Mouse (Mus musculus) MN1 (cell line): ENCODE measurements at regions not wholly inside any gene's neighbourhood (a gene's known extent, or its start where the extent isn't known, plus 50 kb on each side); places are given as distances from the start of the nearest gene placed in this dataset.

Experiments
- DNase-seq: peaks from one replicate; pipeline ENCODE4 v3.0.0-alpha.2; 2016; ENCODE audit warnings: low spot score

DNA sequence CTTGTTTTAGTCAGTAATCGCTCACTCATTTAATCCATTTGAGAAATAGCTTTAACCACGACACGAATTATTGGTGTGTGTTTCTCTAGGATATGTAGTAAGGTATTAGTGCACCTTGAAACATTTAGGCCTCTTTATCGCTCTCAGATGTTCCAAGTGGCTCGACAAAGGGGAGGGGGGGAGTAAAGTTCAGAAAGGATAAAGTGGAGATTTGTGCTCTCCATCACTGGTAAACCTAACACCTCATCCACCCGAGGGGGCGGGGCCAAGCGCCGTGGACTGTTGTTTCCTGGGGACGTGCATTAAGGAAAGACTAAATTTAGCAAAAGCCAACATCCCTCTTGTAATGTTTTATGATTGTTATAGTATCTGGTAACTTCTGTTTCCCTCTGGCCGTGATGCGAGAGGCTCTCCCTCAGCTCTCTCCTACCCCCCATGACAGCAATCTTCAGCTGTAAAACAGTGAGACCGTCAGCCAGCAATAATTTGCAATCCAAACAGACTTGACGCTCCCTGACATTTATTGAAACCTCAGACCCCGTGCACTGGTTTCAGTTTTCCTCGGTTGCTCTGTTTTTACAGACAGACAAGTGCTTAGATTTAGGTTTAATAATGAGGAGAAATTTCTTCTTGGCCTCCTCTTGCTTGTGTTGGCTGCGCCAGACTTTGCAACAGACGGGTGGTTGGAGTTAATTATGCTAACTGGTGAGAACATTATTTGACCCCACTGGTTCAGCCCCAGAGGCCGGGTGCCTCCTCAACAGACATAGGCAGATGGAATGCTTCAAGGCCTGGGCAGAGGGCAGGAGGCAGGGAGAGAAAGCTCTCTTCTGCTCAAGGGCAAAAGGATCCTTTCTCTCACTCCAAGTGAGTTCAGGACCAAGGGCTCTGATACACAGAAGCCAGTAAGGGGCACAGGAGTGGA lies 542.8 kb upstream of the Sox9 start:
- no peak for DNase-seq

GRCm38 (mm10) chr11:112252548-112252947 lies 529.5 kb upstream of the Sox9 start:
- no peak for DNase-seq

GRCm38 (mm10) chr11:112253061-112253460 lies 529.0 kb upstream of the Sox9 start:
- no peak for DNase-seq

- no peak for DNase-seq
These were observed 525.7 kb upstream of the Sox9 start for GRCm38 (mm10) chr11:112256326-112256725.

DNA sequence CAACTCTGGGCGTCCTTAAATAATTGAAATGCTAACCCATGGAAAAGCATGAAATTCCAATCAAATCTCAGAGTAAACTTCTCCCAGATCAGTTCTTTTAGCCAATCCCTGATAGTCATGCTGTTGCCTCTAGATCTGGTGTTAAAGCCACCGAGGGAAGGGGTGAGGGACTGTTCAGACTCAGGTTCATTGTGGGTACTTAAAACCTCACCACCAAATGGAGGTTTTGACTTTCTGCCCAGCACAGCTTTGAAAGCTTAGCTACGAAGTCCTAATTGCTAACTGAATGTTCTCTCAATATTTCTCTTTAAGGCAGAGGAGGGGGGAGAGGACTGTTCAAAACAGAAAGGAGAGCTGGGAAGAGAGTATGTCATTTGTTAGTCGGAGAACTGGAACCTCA lies 517.9 kb upstream of the Sox9 start:
- DNase-seq: no peak

- no peak for DNase-seq
These were observed 511.1 kb upstream of the Sox9 start for GRCm38 (mm10) chr11:112270911-112271310.

DNA sequence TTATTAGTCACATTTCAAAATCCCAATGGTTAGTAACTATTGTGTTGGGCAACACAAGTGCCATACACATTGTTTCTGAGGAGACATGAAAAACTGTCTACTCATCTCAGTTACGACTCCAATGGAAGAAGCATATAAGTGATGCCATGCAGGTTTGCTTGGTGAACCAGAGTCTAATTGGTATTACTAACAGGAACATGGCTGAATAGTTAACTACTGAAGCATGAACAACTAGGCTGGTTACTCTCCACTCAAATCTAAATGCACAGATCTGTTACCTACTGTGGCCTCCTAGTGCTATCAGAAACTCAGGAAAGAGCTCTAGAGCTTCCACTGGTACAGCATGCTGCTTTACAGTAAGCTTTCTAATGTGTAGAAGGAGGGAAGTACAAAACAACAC lies 503.5 kb upstream of the Sox9 start:
- DNase-seq: no peak

GRCm38 (mm10) chr11:112282911-112283310 lies 499.1 kb upstream of the Sox9 start:
- DNase-seq: no peak

- DNase-seq: no peak
These were observed 483.1 kb upstream of the Sox9 start for GRCm38 (mm10) chr11:112298901-112299341.

GRCm38 (mm10) chr11:112303091-112303490 lies 478.9 kb upstream of the Sox9 start:
- DNase-seq: no peak

- no peak for DNase-seq
These were observed 456.2 kb upstream of the Sox9 start for GRCm38 (mm10) chr11:112325850-112326249.

DNA sequence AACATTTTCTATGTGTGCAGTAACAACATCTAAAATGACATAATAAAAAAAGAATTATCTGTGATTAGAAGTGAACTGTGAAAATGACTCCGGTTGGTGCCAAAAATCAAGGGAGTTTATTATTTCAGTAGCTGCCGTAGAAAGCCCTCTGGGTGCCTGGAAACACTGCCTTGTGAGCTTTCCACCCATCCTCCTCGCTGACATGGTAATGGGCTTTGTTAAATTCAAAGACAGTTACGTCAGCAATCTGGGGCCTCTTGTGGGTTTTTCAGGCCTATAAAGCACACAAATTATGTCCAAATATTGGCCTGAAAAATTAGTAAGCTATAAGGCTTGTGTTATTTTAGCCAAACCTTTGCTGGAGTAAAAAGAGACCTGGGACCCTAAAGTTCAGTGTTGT lies 454.4 kb upstream of the Sox9 start:
- DNase-seq: no peak

GRCm38 (mm10) chr11:112345133-112345532 lies 436.9 kb upstream of the Sox9 start:
- DNase-seq: peak; percentile 33

DNA sequence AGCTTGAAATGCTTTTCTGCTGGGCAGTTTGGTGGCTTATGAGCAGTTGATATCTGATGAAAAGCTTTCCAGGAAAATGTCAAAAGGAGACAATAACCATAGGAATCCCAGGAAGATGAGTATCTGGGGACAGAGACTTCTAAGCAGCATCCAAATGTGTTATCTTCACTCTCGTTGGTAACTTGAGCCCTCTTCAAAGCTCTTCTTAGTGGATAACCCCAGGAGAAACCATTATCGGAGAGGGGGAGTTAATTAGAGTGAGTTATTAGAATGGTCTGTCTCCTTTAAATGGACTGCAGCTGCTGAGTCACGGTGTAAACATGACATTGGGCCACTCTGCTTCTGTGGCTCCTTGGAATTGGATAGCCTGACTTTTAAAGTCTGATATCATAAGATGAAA lies 436.4 kb upstream of the Sox9 start:
- DNase-seq: peak; percentile 71

DNA sequence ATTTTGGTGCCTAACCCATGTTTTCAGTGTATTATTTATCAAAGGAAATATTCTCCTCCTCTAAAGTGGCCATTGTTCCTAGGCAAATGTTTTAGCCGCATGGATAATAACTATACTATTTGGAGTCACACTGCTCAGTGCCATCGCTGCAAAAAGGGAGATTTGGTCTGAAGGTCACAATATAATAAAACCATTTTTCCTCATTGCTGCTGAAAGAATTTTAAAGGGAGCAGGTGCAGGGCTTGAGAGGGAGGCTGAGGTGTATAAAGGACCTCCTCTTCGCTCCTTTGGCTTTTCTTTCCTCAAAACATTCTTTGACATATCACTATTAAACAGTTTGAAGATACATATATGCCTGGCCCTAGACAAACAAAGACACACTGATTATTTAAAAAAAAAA lies 435.9 kb upstream of the Sox9 start:
- DNase-seq: no peak

- DNase-seq: peak; percentile 8
These were observed 435.5 kb upstream of the Sox9 start for GRCm38 (mm10) chr11:112346532-112346931.

GRCm38 (mm10) chr11:112355311-112355710 lies 426.7 kb upstream of the Sox9 start:
- no peak for DNase-seq

DNA sequence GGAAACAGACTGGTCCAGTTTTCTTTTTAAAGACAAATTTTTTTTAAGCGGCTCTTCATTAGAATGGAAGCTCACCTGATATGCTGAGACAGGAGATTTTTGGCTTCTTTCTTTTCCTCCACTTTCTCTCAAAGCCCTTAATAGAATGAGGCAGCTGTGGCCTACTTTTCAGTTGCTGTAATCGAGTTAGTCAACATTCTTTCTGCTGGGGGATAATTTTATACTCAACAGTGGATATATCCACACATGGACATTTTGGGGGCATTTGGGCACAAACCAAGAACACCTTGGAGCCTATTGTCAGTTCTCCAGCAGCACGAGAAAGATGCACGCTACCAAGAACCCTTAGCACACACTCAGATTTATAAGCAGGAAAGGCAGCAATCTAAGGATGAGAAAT lies 415.3 kb upstream of the Sox9 start:
- DNase-seq: no peak

- DNase-seq: no peak
These were observed 411.1 kb upstream of the Sox9 start for GRCm38 (mm10) chr11:112370941-112371340.

- no peak for DNase-seq
These were observed 382.0 kb upstream of the Sox9 start for GRCm38 (mm10) chr11:112400069-112400468.

GRCm38 (mm10) chr11:112407681-112408080 lies 374.3 kb upstream of the Sox9 start:
- DNase-seq: no peak

DNA sequence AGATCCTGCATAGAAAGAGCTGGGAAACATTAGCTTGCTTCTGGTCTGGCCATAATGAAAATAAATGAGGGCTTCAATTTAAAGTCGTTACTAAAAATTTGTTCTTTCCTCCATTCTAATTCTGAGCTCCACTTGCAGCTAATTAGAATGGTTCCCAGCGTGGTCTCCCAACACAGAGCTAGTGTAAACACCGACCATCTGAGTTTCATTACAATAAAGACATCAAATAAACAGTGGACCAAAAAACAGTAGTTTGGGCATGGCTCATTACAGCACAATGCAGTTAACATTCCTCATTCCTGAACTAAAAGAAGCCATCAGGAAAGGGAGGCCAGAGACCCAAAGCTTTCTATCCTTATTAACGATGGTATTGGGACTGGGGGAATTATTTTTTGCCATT lies 369.6 kb upstream of the Sox9 start:
- DNase-seq: no peak

DNA sequence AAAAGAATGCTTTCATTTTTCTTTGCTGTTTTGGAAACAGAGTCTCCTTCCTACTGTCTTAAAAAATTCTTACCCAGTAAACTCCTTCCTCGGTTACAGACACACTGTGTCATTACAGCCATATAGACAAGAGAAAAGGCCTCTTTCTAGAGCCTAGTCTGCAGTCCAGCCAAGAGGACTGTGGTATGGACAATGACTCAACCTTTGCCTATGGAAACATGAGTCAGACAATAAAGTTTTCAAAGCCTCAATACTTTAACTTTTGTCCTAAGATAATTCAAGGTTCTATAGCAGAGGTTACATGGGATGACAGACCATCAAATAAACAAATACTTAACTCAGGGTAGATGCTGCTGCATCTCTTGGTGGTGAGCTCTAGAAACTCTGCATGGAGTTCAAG lies 339.4 kb upstream of the Sox9 start:
- DNase-seq: no peak

DNA sequence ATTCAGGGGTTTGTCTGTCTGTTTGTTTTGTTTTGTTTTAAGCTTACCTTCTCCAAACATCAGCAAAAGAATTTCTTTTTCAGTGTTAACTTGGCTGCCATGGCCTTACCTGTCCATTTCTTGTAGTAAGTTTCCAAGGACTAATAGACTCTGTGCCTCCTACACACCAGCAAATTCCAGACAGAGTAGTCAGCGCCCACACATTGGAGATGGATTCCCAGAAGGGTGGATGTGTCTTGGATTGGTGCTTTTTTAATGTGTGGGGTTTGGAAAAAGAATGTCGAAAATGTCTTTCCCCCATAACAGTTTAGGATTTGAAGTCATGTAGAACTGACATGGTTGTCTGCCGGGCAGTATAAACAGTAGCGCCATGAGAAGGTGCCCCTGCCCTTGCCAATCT lies 338.1 kb upstream of the Sox9 start:
- DNase-seq: no peak
